Mouse (Mus musculus): Measurements from ENCODE around the gene Setd7.

The Setd7 gene

DNA sequence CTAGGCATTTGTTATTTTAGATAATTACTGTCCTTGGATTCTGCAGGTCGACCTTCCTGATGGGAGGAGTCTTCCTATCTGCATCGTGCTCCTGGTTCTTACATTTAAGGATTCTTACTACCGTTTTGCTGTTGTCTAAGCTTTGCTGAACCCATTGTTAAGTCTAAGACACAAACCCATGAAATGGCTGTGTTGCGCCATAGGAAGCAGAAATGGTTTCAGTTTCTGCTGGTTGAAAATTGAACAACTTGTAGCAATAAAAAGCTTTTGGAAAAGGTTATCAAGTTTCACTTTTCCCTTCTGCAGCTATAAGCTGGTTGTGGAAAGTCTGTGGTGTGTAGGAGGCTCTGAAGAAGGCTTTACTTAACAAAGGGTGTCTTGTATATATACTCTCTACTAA, 85.0 kb downstream of the Setd7 start:
- no peak for DNase-seq (ENCODE audit: low read depth, low spot score)

DNA sequence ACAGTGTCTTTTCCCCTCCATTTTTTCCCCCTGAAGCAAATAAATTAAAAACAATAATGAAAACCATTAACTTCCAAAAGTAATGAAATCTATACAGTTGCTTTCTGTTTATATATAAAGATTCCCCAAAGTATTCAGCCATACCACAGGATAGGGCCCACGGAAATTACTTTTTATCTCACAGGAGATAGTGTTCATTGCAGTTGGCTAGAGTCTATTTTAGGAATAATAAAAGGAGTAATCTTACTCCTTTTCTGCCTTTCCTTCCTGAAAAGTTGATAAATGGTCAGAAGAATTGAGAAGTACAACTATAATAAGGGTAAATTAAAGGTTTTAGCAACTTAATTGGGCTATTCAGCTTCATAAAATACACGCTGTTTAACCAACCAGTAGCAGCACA, 92.1 kb downstream of the Setd7 start:
- no peak for DNase-seq (ENCODE audit: low read depth, low spot score)

Data from retina, postnatal 7 days (tissue).